In the genomic region with DNA sequence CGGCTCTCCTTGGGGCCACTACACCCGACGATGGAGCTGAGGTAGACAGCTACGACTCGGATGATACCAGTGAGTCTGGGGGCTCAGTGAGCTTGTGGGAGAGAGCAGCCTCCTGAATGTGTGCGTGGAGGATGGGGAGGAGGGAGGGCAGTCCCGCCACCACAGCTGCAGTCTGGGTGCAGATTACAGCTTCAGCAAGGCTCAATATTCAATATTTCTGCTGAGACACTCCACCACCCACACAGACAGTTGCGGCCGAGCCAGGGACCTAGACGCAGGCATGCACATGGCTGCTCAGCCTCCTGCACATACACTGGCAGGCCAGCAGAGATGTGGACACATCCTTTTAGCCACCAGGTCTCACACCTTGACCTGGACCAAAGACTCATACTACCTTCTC, we compare ENCODE assay signal across 10 mouse cellular contexts. TPM values are rescaled to one million over a fixed set of nuclear protein-coding genes. Genes with fewer than 3 reads are reported as not detected.
DNase-seq lines count a peak whose midpoint lies in the region; ATAC-seq lines count a peak whose summit lies in the region.
"Had no signal": no experiment of that assay in that cellular context is flagged by ENCODE, and none has a peak within 500 bp of the region (broad histone marks: within the 10 kb centered on the region; RNA-seq: fewer than 3 reads in every experiment).

No protein-coding gene starts in this region.

- H3K9ac ChIP-seq in forebrain, embryonic 12.5 days, result peak overlapping the region; percentile 75

- peaks cover 45% of the 10 kb centered on the region for H3K27me3 ChIP-seq in forebrain, embryonic 12.5 days

- intact Hi-C loops in left cerebral cortex, postnatal 14 days (cut with DNase I), result no loop called here
- intact Hi-C loops in left cerebral cortex, postnatal 36 days (cut with DNase I), result no loop called here

- H3K9me3 ChIP-seq in forebrain, embryonic 12.5 days, result no peaks in the 10 kb centered on the region

- no peak overlapping the region for H3K27ac ChIP-seq in forebrain, embryonic 12.5 days

- peaks cover 25% of the 10 kb centered on the region for H3K36me3 ChIP-seq in forebrain, embryonic 12.5 days (replicated peaks)

- ATAC-seq in forebrain, embryonic 12.5 days (ENCODE audit: low FRiP score), result 0 out of 2 replicates have a peak, but pooled peaks have one; percentile 18

- peaks cover 43% of the 10 kb centered on the region for H3K4me1 ChIP-seq in forebrain, embryonic 12.5 days

- peak overlapping the region; percentile 100 for H3K4me2 ChIP-seq in forebrain, embryonic 12.5 days

- DNase-seq in left cerebral cortex, postnatal 14 days (ENCODE audit: low spot score in 2 of 2), result peak; percentile 59 to 70
- no peak for DNase-seq in left cerebral cortex, adult 11 months (ENCODE audit: low spot score)
- peak; percentile 47 to 69 for DNase-seq in left cerebral cortex, postnatal 36 days (ENCODE audit: low spot score in 2 of 2)
- DNase-seq in right cerebral cortex, adult 2 months (ENCODE audit: low spot score in 2 of 2), result peak; percentile 63 to 67
- DNase-seq in gastrocnemius, adult 8-10 months (ENCODE audit: low spot score in 2 of 2), result no peak
- no peak for DNase-seq in testis, postnatal 10 days (ENCODE audit: low spot score)
- DNase-seq in adrenal gland, adult 8-10 months, result no peak
- DNase-seq: kidney, postnatal 10 days had no signal

- H3K4me3 ChIP-seq in forebrain, embryonic 12.5 days (replicated peaks), result peak overlapping the region; percentile 64

- WGBS in forebrain, embryonic 12.5 days, result 24% methylated on average over 10 of the region's 10 CpGs

RNA-seq across cellular contexts. Expression of gene Doc2a, which starts 1.6 kb away (rescaled TPM):
- total RNA-seq in left cerebral cortex, postnatal 14 days (2021), result 10 to 100 TPM; 54.8 to 62.4 TPM
- polyA plus RNA-seq in forebrain, embryonic 12.5 days (2016; fragmentation: Nextera tagmentation; extraction: Ambion mirVana), result 5.5 and 6.6 TPM in 2 replicates
- 10 to 100 TPM; 56.3 to 67.0 TPM for total RNA-seq in left cerebral cortex, postnatal 36 days (2021)
- total RNA-seq in gastrocnemius, adult 8-10 months (2022), result not detected
- 1 to 10 TPM in 2 of 4 experiments, under 1 TPM in 2; 0.15 to 1.4 (median 1.1) TPM for total RNA-seq in adrenal gland, adult 8-10 months (2022)
- polyA plus RNA-seq: urinary bladder, adult 2 months had no signal

RNA-seq across cellular contexts. Expression of gene Hirip3, which starts 13.0 kb away (rescaled TPM):
- 10 to 100 TPM; 30.2 to 32.1 TPM for total RNA-seq in left cerebral cortex, postnatal 14 days (2021)
- polyA plus RNA-seq in forebrain, embryonic 12.5 days (2016; fragmentation: Nextera tagmentation; extraction: Ambion mirVana), result 53.3 TPM in 2 replicates
- total RNA-seq in left cerebral cortex, postnatal 36 days (2021), result 10 to 100 TPM; 31.1 to 33.8 TPM
- total RNA-seq in gastrocnemius, adult 8-10 months (2022), result 1 to 10 TPM; 4.1 to 9.6 (median 5.1) TPM
- total RNA-seq in adrenal gland, adult 8-10 months (2022), result 10 to 100 TPM in 3 of 4 experiments, 1 to 10 TPM in 1; 8.7 to 21.8 (median 15.2) TPM

RNA-seq across cellular contexts. Expression of gene Ino80e, which starts 13.4 kb away (rescaled TPM):
- total RNA-seq in left cerebral cortex, postnatal 14 days (2021), result 10 to 100 TPM; 51.8 to 52.2 TPM
- polyA plus RNA-seq in forebrain, embryonic 12.5 days (2016; fragmentation: Nextera tagmentation; extraction: Ambion mirVana), result 96.5 and 108 TPM in 2 replicates
- total RNA-seq in left cerebral cortex, postnatal 36 days (2021), result 10 to 100 TPM; 47.8 to 49.4 TPM
- 10 to 100 TPM in 3 of 4 experiments, 1 to 10 TPM in 1; 10.0 to 11.1 (median 10.5) TPM for total RNA-seq in gastrocnemius, adult 8-10 months (2022)
- 10 to 100 TPM; 42.7 to 56.2 (median 48.0) TPM for total RNA-seq in adrenal gland, adult 8-10 months (2022)

RNA-seq across cellular contexts. Expression of gene 4930451I11Rik, which starts 17.4 kb away (rescaled TPM):
- not detected for total RNA-seq in left cerebral cortex, postnatal 14 days (2021)
- polyA plus RNA-seq in forebrain, embryonic 12.5 days (2016; fragmentation: Nextera tagmentation; extraction: Ambion mirVana), result not detected in 2 replicates
- not detected for total RNA-seq in left cerebral cortex, postnatal 36 days (2021)
- not detected for total RNA-seq in gastrocnemius, adult 8-10 months (2022)
- total RNA-seq in adrenal gland, adult 8-10 months (2022), result not detected
- polyA plus RNA-seq: urinary bladder, adult 2 months had no signal

RNA-seq across cellular contexts. Expression of gene Taok2, which starts 35.7 kb away (rescaled TPM):
- 100 to 1,000 TPM; 163 to 169 TPM for total RNA-seq in left cerebral cortex, postnatal 14 days (2021)
- 60.9 and 65.4 TPM in 2 replicates for polyA plus RNA-seq in forebrain, embryonic 12.5 days (2016; fragmentation: Nextera tagmentation; extraction: Ambion mirVana)
- 100 to 1,000 TPM; 152 to 156 TPM for total RNA-seq in left cerebral cortex, postnatal 36 days (2021)
- 10 to 100 TPM; 18.6 to 20.9 (median 20.0) TPM for total RNA-seq in gastrocnemius, adult 8-10 months (2022)
- 100 to 1,000 TPM in 2 of 4 experiments, 10 to 100 TPM in 2; 68.1 to 117 (median 94.5) TPM for total RNA-seq in adrenal gland, adult 8-10 months (2022)

Comparison
In these comparisons a context has a peak if more than half of its experiments do, and no peak if none do; other contexts are left out.
1. DNase-seq: peak in left cerebral cortex, postnatal 14 days (2 of 2), left cerebral cortex, postnatal 36 days (2 of 2) and right cerebral cortex, adult 2 months (2 of 2); none in left cerebral cortex, adult 11 months (single experiment), gastrocnemius, adult 8-10 months (0 of 2), testis, postnatal 10 days (single experiment) and adrenal gland, adult 8-10 months (single experiment).
2. RNA of gene Doc2a, which starts 1.6 kb away (total RNA-seq): 56.3 to 67.0 TPM in left cerebral cortex, postnatal 36 days and 54.8 to 62.4 TPM in left cerebral cortex, postnatal 14 days; 0.15 to 1.4 TPM in adrenal gland, adult 8-10 months and not detected in gastrocnemius, adult 8-10 months; every median in the first group is over 10 times any median in the second.